Mouse (Mus musculus) spleen, adult 2 months (tissue): Measurements from ENCODE around the gene Tm6sf2. TPM values are rescaled to one million over a fixed set of nuclear protein-coding genes. Genes with fewer than 3 reads are reported as not detected.

Experiments used
- DNase-seq, 2 experiments: peaks; one replicate each; pipeline versions ENCODE4 v3.0.0 to v3.0.0-alpha.2; 2012 to 2021; ENCODE audit warnings: low spot score in 2 of 2, low read depth in 1 of 2
- H3K27ac ChIP-seq: fragments of 200-500 bp; 2 replicates; pipeline ENCODE4 v1.5.1; 2012; ENCODE audit warnings: low read length, inconsistent platforms; ENCODE audit not compliant: insufficient read depth
- H3K27me3 ChIP-seq: fragments of 200-500 bp; 2 replicates; pipeline ENCODE4 v1.6.1; 2012; ENCODE audit warnings: mild to moderate bottlenecking, moderate library complexity, low read length, inconsistent platforms; ENCODE audit not compliant: control insufficient read depth, insufficient read depth
- H3K36me3 ChIP-seq: fragments of 200-500 bp; 2 replicates; pipeline ENCODE4 v1.6.1; 2012; ENCODE audit warnings: mild to moderate bottlenecking, low read length, inconsistent platforms; ENCODE audit not compliant: control insufficient read depth, insufficient read depth
- H3K4me1 ChIP-seq: fragments of 200-500 bp; 2 replicates; pipeline ENCODE4 v1.6.1; 2011; ENCODE audit warnings: inconsistent platforms; ENCODE audit not compliant: control insufficient read depth, insufficient read depth, insufficient read length
- H3K4me3 ChIP-seq: fragments of 200-500 bp; 2 replicates; pipeline ENCODE4 v1.5.1; 2011; ENCODE audit warnings: mild to moderate bottlenecking, inconsistent platforms; ENCODE audit not compliant: insufficient read depth, insufficient read length; ENCODE audit errors: extremely low read depth
- CTCF ChIP-seq: fragments of 200-500 bp; IDR thresholded peaks from 2 replicates; pipeline ENCODE4 v1.5.1; 2011; ENCODE audit warnings: mild to moderate bottlenecking, inconsistent platforms; ENCODE audit not compliant: insufficient read depth, insufficient read length, insufficient replicate concordance; ENCODE audit errors: extremely low read depth
- POLR2A ChIP-seq: fragments of 200-500 bp; IDR thresholded peaks from 2 replicates; pipeline ENCODE4 v1.6.1; 2011; ENCODE audit warnings: low read depth, low read length, inconsistent platforms
- whole genome bisulfite sequencing: fragments of 180-500 bp; shearing (Covaris S2); methylation state at CpG from one replicate; pipeline ENCODE4 v1.1.7; 2018; 5-methylcytosine and 5-hydroxymethylcytosine counted together
- polyA plus RNA-seq: library from polyadenylated mRNA; depleted of rRNA; stranded (reverse); fragments of >200 nt; gene quantifications from 2 replicates; pipeline ENCODE4 v1.2.3, GENCODE M21; 2012; rRNA removed

Tm6sf2 gene
- polyA plus RNA-seq, 1 experiment, result 2.3 TPM

DNA sequence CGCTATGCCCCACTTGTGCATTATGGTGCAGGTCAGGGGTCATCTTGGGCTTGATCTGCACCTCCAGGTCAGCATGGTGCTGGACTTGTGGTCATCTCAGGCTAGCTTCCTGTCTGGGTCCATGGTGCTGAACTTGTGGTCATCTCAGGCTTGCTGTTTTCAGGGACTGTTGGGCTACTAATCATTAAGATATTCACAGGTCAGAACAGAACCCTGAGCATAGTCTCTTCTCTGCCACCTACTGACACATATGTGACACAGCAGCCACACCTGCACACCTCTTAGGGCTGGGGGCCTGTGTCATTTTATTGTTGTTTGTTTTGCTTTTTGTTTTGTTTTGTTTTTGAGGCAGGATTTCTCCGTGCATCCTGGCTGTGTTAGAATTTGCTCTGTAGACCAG is 50.1 kb downstream of the Tm6sf2 start:
- no peak for TF ChIP-seq POLR2A
- peak; percentile 23; the same call in 1 of the 2 replicates for TF ChIP-seq CTCF
- DNase-seq, result no peak
- WGBS, result 56% methylated on average over 2 of the region's 2 CpGs

DNA sequence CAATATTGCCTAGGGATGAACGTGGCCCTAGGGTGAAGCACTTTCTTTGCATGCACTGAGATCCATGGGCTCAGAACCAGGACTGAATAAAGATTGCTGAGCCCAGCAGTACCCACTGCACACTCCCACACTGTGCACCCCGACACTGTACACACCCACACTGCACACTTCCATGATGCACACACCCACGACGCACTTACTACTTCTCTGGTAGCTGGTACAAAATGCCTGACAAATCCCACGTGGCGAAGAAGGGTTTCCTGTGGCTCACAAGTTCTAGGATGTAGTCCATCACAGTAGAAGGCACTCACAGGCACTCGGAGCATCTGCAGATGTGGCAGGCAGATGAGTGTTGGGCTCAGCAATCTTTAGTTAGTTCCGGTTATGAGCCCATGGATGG is 52.3 kb downstream of the Tm6sf2 start:
- no peak overlapping the region for H3K4me3 ChIP-seq
- WGBS, result 66% methylated on average over 8 of the region's 8 CpGs
- peaks cover 9% of the 10 kb centered on the region; the same call in 1 of the 2 replicates for H3K27me3 ChIP-seq
- no peak for TF ChIP-seq CTCF
- TF ChIP-seq POLR2A, result no peak
- no peak for DNase-seq
- no peaks in the 10 kb centered on the region for H3K4me1 ChIP-seq
- no peak overlapping the region for H3K27ac ChIP-seq
- H3K36me3 ChIP-seq, result no peaks in the 10 kb centered on the region

More for the DNA sequence above, 50.1 kb downstream of the Tm6sf2 start:
- Histone ChIP-seq H3K36me3 (no peaks in the 10 kb centered on the region), H3K4me3 (no peak overlapping the region), H3K27me3 (peaks cover 16% of the 10 kb centered on the region; the same call in 1 of the 2 replicates), H3K27ac (no peak overlapping the region), H3K4me1 (no peaks in the 10 kb centered on the region)

DNA sequence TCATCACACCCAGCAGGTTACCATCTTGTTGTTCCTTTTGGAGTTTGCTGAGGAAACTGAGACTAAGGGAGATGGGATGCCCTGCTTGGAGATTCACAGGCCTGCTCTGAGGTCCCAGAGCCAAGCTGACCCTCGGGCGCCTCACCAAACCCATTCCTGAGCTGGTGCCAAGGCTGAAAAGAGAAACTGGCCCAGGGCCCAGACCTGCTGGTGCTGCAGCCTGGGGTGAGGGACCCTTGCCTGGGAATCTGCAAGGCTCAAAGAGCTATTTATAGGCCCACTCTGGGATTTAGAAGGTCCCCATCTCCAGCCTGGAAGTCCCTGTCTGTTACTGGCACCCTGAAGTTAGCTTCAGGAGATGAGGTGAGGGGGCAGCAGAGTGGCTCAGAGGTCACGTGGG is 55.7 kb downstream of the Tm6sf2 start:
- 82% methylated on average over 3 of the region's 3 CpGs for WGBS
- H3K27me3 ChIP-seq, result no peaks in the 10 kb centered on the region
- H3K4me3 ChIP-seq, result no peak overlapping the region
- H3K4me1 ChIP-seq, result peaks cover 3% of the 10 kb centered on the region; the same call in 1 of the 2 replicates
- DNase-seq, result no peak
- peaks cover 2% of the 10 kb centered on the region; the same call in 1 of the 2 replicates for H3K36me3 ChIP-seq
- TF ChIP-seq POLR2A (no peak), CTCF (no peak)
- no peak overlapping the region for H3K27ac ChIP-seq

DNA sequence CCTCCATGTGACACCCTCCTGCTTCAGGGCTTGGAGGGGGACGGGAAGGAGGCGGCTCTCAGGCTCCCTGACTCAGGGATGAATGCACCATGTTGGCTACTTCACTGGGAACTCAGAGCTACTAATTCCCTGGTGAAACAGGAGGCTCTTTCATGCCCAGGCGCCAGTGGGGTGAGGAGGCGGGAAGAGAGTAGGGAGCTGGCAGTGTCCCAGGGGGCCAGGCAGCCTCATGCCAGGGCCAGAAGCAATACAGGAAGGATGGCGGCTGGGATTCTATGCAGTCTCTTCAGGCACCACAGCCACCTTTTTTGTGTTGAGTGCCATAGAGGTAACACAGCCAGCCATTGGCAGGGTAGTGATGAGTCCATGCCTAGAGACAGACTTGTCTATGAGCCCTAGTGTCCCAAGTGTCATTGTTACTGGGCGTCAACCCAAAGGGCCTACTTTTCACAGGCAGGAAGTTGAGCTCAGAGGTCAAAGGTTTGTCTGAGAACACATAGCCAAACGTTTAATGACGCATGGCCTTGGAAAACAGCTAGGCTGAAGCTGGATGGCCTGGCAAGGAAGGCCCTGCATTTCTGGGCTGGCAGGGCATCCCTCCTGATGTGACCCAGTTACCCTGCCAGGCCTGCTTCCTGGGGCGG is 56.7 kb downstream of the Tm6sf2 start:
- no peak for DNase-seq
- no peaks in the 10 kb centered on the region for H3K27me3 ChIP-seq
- peaks cover 3% of the 10 kb centered on the region; the same call in 1 of the 2 replicates for H3K4me1 ChIP-seq
- H3K27ac ChIP-seq, result no peak overlapping the region
- H3K4me3 ChIP-seq, result no peak overlapping the region
- peaks cover 2% of the 10 kb centered on the region for H3K36me3 ChIP-seq
- TF ChIP-seq POLR2A, result no peak
- TF ChIP-seq CTCF, result no peak
- 81% methylated on average over 9 of the region's 9 CpGs for WGBS

Other genes with a start within 250 kb of the Tm6sf2 start
- 10.7 and 14.7 TPM in 2 replicates for gene Pbx4, start 240.4 kb upstream of the Tm6sf2 start, polyA plus RNA-seq
- 0.11 and 0.34 TPM in 2 replicates for gene Cilp2, start 185.2 kb upstream of the Tm6sf2 start, polyA plus RNA-seq
- 1.0 TPM in 2 replicates for gene Tssk6, start 170.7 kb upstream of the Tm6sf2 start, polyA plus RNA-seq
- gene Ndufa13, start 170.4 kb upstream of the Tm6sf2 start, polyA plus RNA-seq, result 53.8 and 76.3 TPM in 2 replicates
- gene Yjefn3, start 170.2 kb upstream of the Tm6sf2 start, polyA plus RNA-seq, result 1.5 and 1.9 TPM in 2 replicates
- 45.8 and 64.6 TPM in 2 replicates for gene Gatad2a, start 76.5 kb upstream of the Tm6sf2 start, polyA plus RNA-seq
- gene Mau2, start 30.2 kb upstream of the Tm6sf2 start, polyA plus RNA-seq, result 83.3 and 108 TPM in 2 replicates
- gene Sugp1, start 30.1 kb upstream of the Tm6sf2 start, polyA plus RNA-seq, result 8.9 and 9.4 TPM in 2 replicates
- gene Hapln4, start 10.5 kb downstream of the Tm6sf2 start, polyA plus RNA-seq, result 0.28 and 0.36 TPM in 2 replicates
- 0.04 and 0.09 TPM in 2 replicates for gene Ncan, start 47.9 kb downstream of the Tm6sf2 start, polyA plus RNA-seq
- 14.0 and 16.4 TPM in 2 replicates for gene Nr2c2ap, start 58.4 kb downstream of the Tm6sf2 start, polyA plus RNA-seq
- gene Rfxank, start 66.2 kb downstream of the Tm6sf2 start, polyA plus RNA-seq, result 22.5 and 24.6 TPM in 2 replicates
- 55.8 and 73.6 TPM in 2 replicates for gene Borcs8, start 66.6 kb downstream of the Tm6sf2 start, polyA plus RNA-seq
- 2.3 and 4.3 TPM in 2 replicates for gene Mef2b, start 66.8 kb downstream of the Tm6sf2 start, polyA plus RNA-seq
- 59.9 and 76.8 TPM in 2 replicates for gene Tmem161a, start 99.4 kb downstream of the Tm6sf2 start, polyA plus RNA-seq
- gene Slc25a42, start 139.4 kb downstream of the Tm6sf2 start, polyA plus RNA-seq, result 16.4 and 18.6 TPM in 2 replicates
- 38.3 and 40.0 TPM in 2 replicates for gene Sugp2, start 161.3 kb downstream of the Tm6sf2 start, polyA plus RNA-seq
- 11.5 and 14.1 TPM in 2 replicates for gene Armc6, start 161.5 kb downstream of the Tm6sf2 start, polyA plus RNA-seq
- gene Homer3, start 209.9 kb downstream of the Tm6sf2 start, polyA plus RNA-seq, result 28.1 and 34.7 TPM in 2 replicates
- gene Ddx49, start 229.6 kb downstream of the Tm6sf2 start, polyA plus RNA-seq, result 37.4 and 44.5 TPM in 2 replicates
- 200 and 269 TPM in 2 replicates for gene Cope, start 229.6 kb downstream of the Tm6sf2 start, polyA plus RNA-seq
- gene Cers1, start 242.9 kb downstream of the Tm6sf2 start, polyA plus RNA-seq, result 0.52 and 0.61 TPM in 2 replicates